Mouse (Mus musculus) Patski (cell line): ENCODE measurements at regions not wholly inside any gene's neighbourhood (a gene's known extent, or its start where the extent isn't known, plus 50 kb on each side); places are given as distances from the start of the nearest gene placed in this dataset.

ENCODE experiments used
- ATAC-seq: fragments of 100-300 bp; one replicate; pipeline ENCODE4 v1.8.0; 2021
- CTCF ChIA-PET: fragments of 350-600 bp; sonication (Branson Sonifier 250); formaldehyde crosslinking; loops from one replicate; lab custom pipeline; 2022; ENCODE audit warnings: inconsistent platforms; lab: Charles Lee
- POLR2A ChIA-PET: fragments of 350-600 bp; sonication (Branson Sonifier 250); formaldehyde crosslinking; loops from one replicate; lab custom pipeline; 2022; ENCODE audit warnings: antibody characterized with exemption, inconsistent platforms; lab: Charles Lee
- DNase-seq: peaks from one replicate; pipeline ENCODE4 v3.0.0-alpha.2; 2011; ENCODE audit warnings: low read depth, low spot score
- H3K27me3 ChIP-seq: fragments of 371-371 bp; one replicate; pipeline ENCODE4 v1.5.1; 2021
- CTCF ChIP-seq: fragments of 100-300 bp; IDR thresholded peaks from one replicate; pipeline ENCODE4 v1.5.1; 2021
- in situ Hi-C: fragments of 300-500 bp; cut with MboI; formaldehyde crosslinking; loops from 3 replicates; pipeline ENCODE4 v1.11.1; 2018; ENCODE audit warnings: low pct_unique_long_range_greater_than_20kb, mixed read lengths

DNA sequence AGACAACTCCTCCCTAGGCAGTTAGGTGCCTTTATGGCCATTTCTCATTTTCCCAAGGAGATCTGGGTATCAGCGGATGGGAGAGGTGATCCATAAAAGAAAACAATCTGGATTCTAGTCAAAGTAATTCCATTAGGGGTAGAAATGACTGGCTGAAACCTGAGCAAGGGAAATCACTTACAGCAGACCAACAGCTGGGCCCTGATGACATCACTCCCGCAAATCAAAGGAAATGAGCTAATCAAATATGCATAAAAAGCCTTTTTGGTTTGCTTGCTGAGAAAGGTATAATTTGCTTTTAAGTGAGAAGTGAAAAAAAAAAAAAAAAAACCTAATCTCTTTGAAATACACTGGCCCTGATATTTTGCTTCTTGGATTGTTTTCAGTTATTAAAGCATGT is 506.2 kb downstream of the Ebf1 start:
- H3K27me3 ChIP-seq, result no peaks in the 10 kb centered on the region
- ChIA-PET POLR2A (no interaction called here), CTCF (no interaction called here)
- in situ Hi-C loops, result no loop called here
- TF ChIP-seq CTCF, result no peak
- DNase-seq (no peak), ATAC-seq (no peak)

GRCm38 (mm10) chr11:45136781-45137180 is 519.7 kb downstream of the Ebf1 start:
- ChIA-PET CTCF (interaction anchor here (1.2 kb wide), 2 partner anchors 10 to 74 kb away, joined by 3 read pairs; no protein-coding TSS in a partner anchor), POLR2A (no interaction called here)
- TF ChIP-seq CTCF, result no peak
- DNase-seq (no peak), ATAC-seq (no peak)
- H3K27me3 ChIP-seq, result no peaks in the 10 kb centered on the region
- in situ Hi-C loops, result no loop called here

DNA sequence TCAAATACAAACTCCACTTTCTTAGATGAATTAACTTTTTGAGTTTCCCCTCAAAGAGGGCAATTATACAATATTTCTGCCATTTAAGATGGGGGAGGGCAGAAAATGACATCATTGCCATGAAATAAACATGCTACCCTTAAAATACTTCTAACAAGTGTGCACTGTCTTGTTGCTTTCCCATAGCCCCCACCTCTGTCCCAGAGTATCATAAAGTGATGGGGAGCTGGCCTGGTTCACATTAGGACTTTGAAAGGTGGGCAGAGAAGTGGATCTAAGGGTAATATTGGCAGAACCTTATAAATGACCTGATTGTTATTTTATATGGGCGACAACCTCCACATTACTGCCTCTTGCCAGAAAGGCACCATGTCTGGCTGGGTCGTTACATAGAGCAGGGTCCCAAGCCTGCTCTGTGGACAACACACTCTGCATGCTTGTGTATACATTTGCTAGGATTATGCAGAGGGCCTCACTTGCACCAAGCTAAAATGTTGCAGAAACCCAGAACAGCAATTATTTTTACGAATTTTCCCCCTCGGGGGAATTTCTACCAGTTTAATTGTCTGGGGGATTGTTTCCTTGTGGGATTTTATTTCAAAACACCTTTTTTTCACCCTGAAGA is 521.3 kb downstream of the Ebf1 start:
- CTCF ChIA-PET, result interaction anchor here (1.2 to 2.0 kb wide), 3 partner anchors 11 to 72 kb away, joined by 3 to 5 read pairs (median 3); no protein-coding TSS in a partner anchor
- no peak for TF ChIP-seq CTCF
- DNase-seq (no peak), ATAC-seq (no peak)
- in situ Hi-C loops, result no loop called here
- POLR2A ChIA-PET, result no interaction called here
- H3K27me3 ChIP-seq, result no peaks in the 10 kb centered on the region

DNA sequence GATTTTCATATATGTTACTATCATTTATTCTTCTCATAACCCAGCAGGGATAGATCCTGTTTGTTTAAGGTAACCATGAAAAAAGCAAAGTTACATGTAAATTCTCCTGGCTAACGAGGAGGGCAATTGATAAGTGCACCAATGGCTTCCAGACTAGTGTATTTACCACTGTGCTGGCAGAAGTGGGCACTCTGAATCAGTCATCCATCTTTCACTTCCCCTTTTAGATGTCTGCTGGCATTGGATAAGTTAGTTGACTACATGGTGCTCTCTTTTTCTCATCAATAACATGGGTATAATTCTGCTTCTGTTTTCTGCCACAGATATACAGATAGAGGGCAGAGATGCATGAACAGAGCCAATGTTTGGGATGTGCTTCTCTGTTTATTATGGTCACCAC is 523.4 kb downstream of the Ebf1 start:
- in situ Hi-C loops, result no loop called here
- CTCF ChIA-PET, result no interaction called here

GRCm38 (mm10) chr11:45154070-45154469 is 537.0 kb downstream of the Ebf1 start:
- TF ChIP-seq CTCF, result no peak
- ChIA-PET CTCF (no interaction called here), POLR2A (interaction anchor here (1.0 kb wide), 1 partner anchor 30 kb away, joined by 3 read pairs; no protein-coding TSS in a partner anchor)
- H3K27me3 ChIP-seq, result no peaks in the 10 kb centered on the region
- DNase-seq (no peak), ATAC-seq (no peak)
- in situ Hi-C loops, result no loop called here

More for the DNA sequence above, 523.4 kb downstream of the Ebf1 start:
- POLR2A ChIA-PET, result no interaction called here
- TF ChIP-seq CTCF, result no peak
- ATAC-seq (no peak), DNase-seq (no peak)
- no peaks in the 10 kb centered on the region for H3K27me3 ChIP-seq

GRCm38 (mm10) chr11:45154497-45154896 is 537.4 kb downstream of the Ebf1 start:
- POLR2A ChIA-PET, result interaction anchor here (1.0 kb wide), 1 partner anchor 30 kb away, joined by 3 read pairs; no protein-coding TSS in a partner anchor
- no peak for DNase-seq
- no peak for ATAC-seq

DNA sequence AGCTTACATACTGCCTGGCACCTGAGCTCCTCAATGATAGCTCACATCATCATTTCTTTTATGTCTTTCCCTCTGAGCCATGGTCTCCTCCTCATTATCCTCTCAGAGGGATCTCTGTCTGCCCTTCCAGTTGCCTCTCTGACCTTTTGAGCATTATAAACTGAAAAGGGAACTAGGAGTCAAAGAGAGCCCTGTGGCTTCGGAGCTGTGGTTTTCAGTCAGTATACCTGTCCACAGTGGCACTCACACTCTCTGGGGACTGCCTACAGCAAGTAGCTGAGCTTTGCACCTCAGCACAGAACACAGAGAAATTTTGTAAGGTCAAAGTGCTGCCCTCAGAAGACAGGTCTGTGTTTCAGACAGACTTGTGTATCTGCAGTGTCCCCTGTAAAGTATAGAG is 538.7 kb downstream of the Ebf1 start:
- H3K27me3 ChIP-seq, result no peaks in the 10 kb centered on the region
- CTCF ChIA-PET, result no interaction called here
- DNase-seq (no peak), ATAC-seq (no peak)
- no peak for TF ChIP-seq CTCF
- POLR2A ChIA-PET, result no interaction called here
- in situ Hi-C loops, result no loop called here

More at GRCm38 (mm10) chr11:45154497-45154896, 537.4 kb downstream of the Ebf1 start:
- H3K27me3 ChIP-seq, result no peaks in the 10 kb centered on the region
- CTCF ChIA-PET, result no interaction called here
- in situ Hi-C loops, result no loop called here
- TF ChIP-seq CTCF, result no peak

DNA sequence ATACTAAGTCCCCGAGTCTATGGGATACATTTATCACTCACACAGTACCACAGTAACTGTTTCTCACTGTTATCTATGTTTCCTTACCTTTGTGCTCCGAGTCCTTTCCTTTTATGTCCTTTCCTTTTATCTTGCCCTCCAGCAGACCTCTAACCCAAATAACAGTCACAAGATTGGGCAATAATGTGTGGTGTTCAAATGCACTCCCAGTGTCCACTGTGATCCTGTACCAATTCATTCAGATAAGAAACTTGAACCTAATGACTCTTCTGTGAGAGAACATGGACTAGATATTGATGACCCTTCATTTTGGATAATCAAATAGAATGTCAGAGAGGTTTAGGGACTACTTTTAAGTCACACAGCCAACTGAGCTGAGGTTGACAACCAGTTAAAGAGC is 541.2 kb downstream of the Ebf1 start:
- ATAC-seq, result no peak
- CTCF ChIA-PET, result interaction anchor here (1.2 to 1.6 kb wide), 2 partner anchors 9 to 10 kb away, joined by 3 to 4 read pairs; no protein-coding TSS in a partner anchor
- POLR2A ChIA-PET, result no interaction called here
- in situ Hi-C loops, result no loop called here
- no peak for DNase-seq
- H3K27me3 ChIP-seq, result no peaks in the 10 kb centered on the region
- TF ChIP-seq CTCF, result no peak

DNA sequence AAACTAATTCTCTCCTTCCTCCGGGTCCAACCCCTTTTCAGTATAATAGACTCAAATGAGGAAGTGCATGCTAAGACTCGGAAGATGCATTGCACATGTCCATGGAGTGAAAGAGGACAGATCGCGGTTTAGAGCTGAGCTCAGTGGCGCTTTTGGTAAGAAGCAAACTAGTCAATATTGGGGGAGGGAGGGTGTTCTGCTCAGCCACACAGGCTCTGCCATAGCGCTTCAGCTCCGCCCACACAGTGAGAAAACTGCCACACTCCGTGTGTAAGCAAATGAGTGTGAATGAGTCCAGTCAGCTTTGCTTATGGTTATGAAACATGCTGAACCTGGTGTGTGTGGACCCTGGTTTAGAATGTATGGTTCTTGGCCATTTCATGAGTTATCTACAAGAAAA is 543.8 kb downstream of the Ebf1 start:
- POLR2A ChIA-PET, result no interaction called here
- CTCF ChIA-PET, result interaction anchor here (0.8 kb wide), 1 partner anchor 8 kb away, joined by 3 read pairs; no protein-coding TSS in a partner anchor
- DNase-seq (no peak), ATAC-seq (no peak)
- in situ Hi-C loops, result no loop called here
- H3K27me3 ChIP-seq, result no peaks in the 10 kb centered on the region
- TF ChIP-seq CTCF, result no peak

- DNase-seq (no peak), ATAC-seq (no peak)
- CTCF ChIA-PET, result interaction anchor here (1.0 kb wide), 1 partner anchor 16 kb away, joined by 3 read pairs; no protein-coding TSS in a partner anchor
- in situ Hi-C loops, result no loop called here
- POLR2A ChIA-PET, result no interaction called here
- TF ChIP-seq CTCF, result no peak
- no peaks in the 10 kb centered on the region for H3K27me3 ChIP-seq
Observed at GRCm38 (mm10) chr11:45173546-45173945, 556.4 kb downstream of the Ebf1 start.

DNA sequence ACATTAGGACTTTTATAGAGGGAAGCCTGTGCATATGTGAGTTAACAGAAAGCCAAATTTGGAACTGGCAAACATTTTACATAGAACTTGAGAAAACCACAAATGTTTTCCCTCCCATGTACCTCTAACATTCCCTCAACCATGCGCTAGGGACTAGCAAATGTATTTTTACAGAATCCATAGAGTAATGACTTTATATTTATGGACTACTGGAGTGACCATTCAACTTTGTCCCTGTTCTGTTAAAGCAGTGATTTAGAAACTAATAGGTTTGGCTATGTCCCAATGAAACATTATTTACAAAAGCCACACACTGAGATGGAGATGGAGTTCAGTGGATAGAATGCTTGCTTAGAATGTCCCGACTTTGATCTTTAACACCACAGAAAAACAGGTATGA is 557.0 kb downstream of the Ebf1 start:
- no peak for TF ChIP-seq CTCF
- ChIA-PET POLR2A (no interaction called here), CTCF (interaction anchor here (1.0 to 1.6 kb wide), 2 partner anchors 15 to 29 kb away, joined by 3 read pairs; no protein-coding TSS in a partner anchor)
- no peak for DNase-seq
- no peak for ATAC-seq
- no peaks in the 10 kb centered on the region for H3K27me3 ChIP-seq
- in situ Hi-C loops, result no loop called here
